Comparison of ENCODE assay signal across 8 mouse cellular contexts in the genomic region with DNA sequence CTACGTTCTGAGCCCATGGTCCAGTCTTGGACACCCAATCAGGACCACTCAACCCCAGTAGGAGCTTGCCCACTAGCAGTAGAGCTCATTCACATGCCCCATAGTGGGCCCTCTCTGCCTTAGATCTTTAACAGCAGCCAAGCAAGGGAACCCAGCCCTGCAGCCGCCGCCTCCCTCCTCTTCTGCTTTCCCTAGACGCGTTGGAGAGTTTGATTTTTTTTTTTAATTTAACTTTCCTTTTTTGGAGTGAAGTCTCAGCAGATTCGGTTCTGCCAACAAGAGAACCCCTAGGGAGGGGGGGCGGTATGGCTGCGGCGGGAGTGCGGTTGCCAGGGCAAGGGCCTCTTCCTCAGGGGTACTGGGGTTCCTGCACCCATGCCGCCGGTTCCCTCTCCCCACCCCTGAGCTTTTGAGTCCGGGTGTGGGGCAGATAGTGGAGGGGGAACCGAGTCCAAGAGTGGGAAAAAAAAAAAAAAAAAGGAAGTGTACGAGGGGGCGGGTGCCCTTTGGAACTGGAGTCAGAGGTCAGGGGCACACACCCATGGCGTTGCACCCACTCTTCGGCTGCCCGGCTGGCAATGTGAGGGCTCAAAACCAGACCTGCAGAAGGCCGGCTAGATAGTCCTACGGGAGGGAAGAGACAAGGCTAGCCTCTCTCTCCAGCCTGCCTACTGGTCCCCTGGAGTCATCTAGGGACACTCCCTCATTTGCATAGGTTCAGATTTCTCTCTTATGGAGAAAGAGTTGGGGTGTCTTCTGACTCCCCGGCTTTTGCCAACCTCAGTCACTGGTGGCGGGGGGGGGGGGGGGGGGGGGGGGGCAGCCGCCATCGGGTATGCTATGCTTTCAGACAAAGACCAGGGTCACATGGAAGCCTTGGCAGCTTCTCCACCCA. TPM values are rescaled to one million over a fixed set of nuclear protein-coding genes. Genes with fewer than 3 reads are reported as not detected.
DNase-seq lines count a peak whose midpoint lies in the region; ATAC-seq and TF ChIP-seq lines count a peak whose summit lies in the region.

No protein-coding gene starts in this region.

- peak; percentile 61 for DNase-seq in embryo, embryonic 10 days (ENCODE audit: low spot score)
- DNase-seq in embryo, embryonic 11 days: no peak
- peak; percentile 59 for DNase-seq in CD4-positive, CD25-positive, alpha-beta regulatory T cell, adult 2 months (ENCODE audit: low read depth, low spot score)
- peak; percentile 48 for DNase-seq in liver, adult 2 months (ENCODE audit: extremely low read depth, low read depth, low spot score)
- peak; percentile 64 to 77 for DNase-seq in monocyte, adult 2 months (ENCODE audit: low read depth in 1 of 2, low spot score in 2 of 2)
- peak; percentile 47 for DNase-seq in thymus, postnatal 25 days

- TF ChIP-seq CTCF in embryonic fibroblast, embryonic 13.5 days (IDR thresholded peaks at IDR 0.05; ENCODE audit: borderline replicate concordance, insufficient read depth, low read length): no peak
- TF ChIP-seq CTCF in liver, adult 2 months (IDR thresholded peaks at IDR 0.05; ENCODE audit: low read depth, low read length): no peak

- peak; percentile 28; the same call in 1 of the 2 replicates for TF ChIP-seq POLR2A in embryonic fibroblast, embryonic 13.5 days (IDR thresholded peaks at IDR 0.05; ENCODE audit: low read depth, low read length)
- no peak for TF ChIP-seq POLR2A in liver, adult 2 months (IDR thresholded peaks at IDR 0.05; ENCODE audit: extremely low read depth, insufficient read depth, low read length)

- peak overlapping the region; percentile 52 for H3K9ac ChIP-seq in hindbrain, embryonic 15.5 days
- peak overlapping the region; percentile 74 for H3K9ac ChIP-seq in liver, adult 2 months (ENCODE audit: low read depth, low read length)

- WGBS in hindbrain, embryonic 15.5 days: 4% methylated on average over 23 of the region's 25 CpGs
- WGBS in liver, adult 2 months: 3% methylated on average over 24 of the region's 25 CpGs

- peak overlapping the region; percentile 18 for H3K4me3 ChIP-seq in embryonic fibroblast, embryonic 13.5 days (ENCODE audit: insufficient read depth, low read length)
- peak overlapping the region; percentile 74 for H3K4me3 ChIP-seq in hindbrain, embryonic 15.5 days
- H3K4me3 ChIP-seq in liver, adult 2 months (ENCODE audit: insufficient read depth, low read depth, low read length): peak overlapping the region; percentile 59

- no peaks in the 10 kb centered on the region for H3K27me3 ChIP-seq in hindbrain, embryonic 15.5 days
- no peaks in the 10 kb centered on the region for H3K27me3 ChIP-seq in liver, adult 2 months (ENCODE audit: control insufficient read depth, insufficient read depth, low read length)

- H3K27ac ChIP-seq in embryonic fibroblast, embryonic 13.5 days (ENCODE audit: insufficient read depth, low read length): peak overlapping the region; percentile 95
- peak overlapping the region; percentile 93 for H3K27ac ChIP-seq in hindbrain, embryonic 15.5 days (replicated peaks)
- peak overlapping the region; percentile 69 for H3K27ac ChIP-seq in liver, adult 2 months (replicated peaks; ENCODE audit: insufficient read depth, low read depth, low read length)

- peaks cover 8% of the 10 kb centered on the region for H3K4me1 ChIP-seq in embryonic fibroblast, embryonic 13.5 days (ENCODE audit: control insufficient read depth, insufficient read depth, low read length)
- H3K4me1 ChIP-seq in hindbrain, embryonic 15.5 days (replicated peaks): peaks cover 48% of the 10 kb centered on the region
- H3K4me1 ChIP-seq in liver, adult 2 months (ENCODE audit: control insufficient read depth, insufficient read depth, low read length): peaks cover 22% of the 10 kb centered on the region

- H3K9me3 ChIP-seq in hindbrain, embryonic 15.5 days: no peaks in the 10 kb centered on the region

- peak; percentile 32 for ATAC-seq in hindbrain, embryonic 15.5 days (ENCODE audit: low FRiP score, low read depth)

- no peaks in the 10 kb centered on the region for H3K36me3 ChIP-seq in hindbrain, embryonic 15.5 days
- H3K36me3 ChIP-seq in liver, adult 2 months (ENCODE audit: control insufficient read depth, insufficient read depth, low read length): no peaks in the 10 kb centered on the region

- H3K79me2 ChIP-seq in liver, adult 2 months (ENCODE audit: control insufficient read depth, insufficient read depth, low read length): peaks cover 18% of the 10 kb centered on the region; the same call in 1 of the 2 replicates

- H3K4me2 ChIP-seq in hindbrain, embryonic 15.5 days: peak overlapping the region; percentile 79

RNA-seq across cellular contexts. Expression of gene Ncor2, which starts 1.0 kb away (rescaled TPM):
- polyA plus RNA-seq in embryonic fibroblast, embryonic 13.5 days (2011; ENCODE audit: insufficient read length, low read depth, missing spikeins): 110 and 130 TPM in 2 replicates
- polyA plus RNA-seq in hindbrain, embryonic 15.5 days (2015; fragmentation: Nextera tagmentation; extraction: Ambion mirVana): 26.3 and 28.7 TPM in 2 replicates
- 7.1 and 9.4 TPM in 2 replicates for total RNA-seq in liver, adult 2 months (2014; rRNA removed)
- 15.0 and 17.0 TPM in 2 replicates for polyA plus RNA-seq in liver, adult 2 months (2012; rRNA removed)

Comparison
In these comparisons a context has a peak if more than half of its experiments do, and no peak if none do; other contexts are left out.
1. H3K4me3 ChIP-seq: peak in every context shown above with its lines; median percentile 74 in hindbrain, embryonic 15.5 days; 59 in liver, adult 2 months; 18 in embryonic fibroblast, embryonic 13.5 days.